Mouse (Mus musculus) limb, embryonic 13.5 days (tissue): Measurements from ENCODE around the gene Vezf1. TPM values are rescaled to one million over a fixed set of nuclear protein-coding genes. Genes with fewer than 3 reads are reported as not detected.
A peak's percentile ranks its signal among the peaks of the same experiment; 100 is the strongest.

Experiments used
- ATAC-seq: fragments of 200-750 bp; cut with Nextera tagmentation; 2 replicates; pipeline ENCODE4 v1.8.0; 2017; ENCODE audit warnings: low read depth, moderate number of reproducible peaks, moderate TSS enrichment; ENCODE audit not compliant: low FRiP score
- H3K27ac ChIP-seq: fragments of 300-500 bp; sonication (generic); 2 replicates; pipeline ENCODE4 v1.5.1; 2015; ENCODE audit warnings: inconsistent platforms, mild to moderate bottlenecking, moderate library complexity
- H3K27me3 ChIP-seq: fragments of 300-500 bp; sonication (generic); 2 replicates; pipeline ENCODE4 v1.6.1; 2015; ENCODE audit warnings: mild to moderate bottlenecking, inconsistent platforms
- H3K36me3 ChIP-seq: fragments of 300-500 bp; sonication (generic); 2 replicates; pipeline ENCODE4 v1.6.1; 2015; ENCODE audit warnings: inconsistent platforms, mild to moderate bottlenecking, moderate library complexity
- H3K4me1 ChIP-seq: fragments of 300-500 bp; sonication (generic); 2 replicates; pipeline ENCODE4 v1.6.1; 2015; ENCODE audit warnings: inconsistent platforms
- H3K4me2 ChIP-seq: fragments of 300-500 bp; sonication (generic); replicated peaks from 2 replicates; pipeline ENCODE4 v1.6.1; 2015; ENCODE audit warnings: inconsistent platforms, mild to moderate bottlenecking, moderate library complexity
- H3K4me3 ChIP-seq: fragments of 300-500 bp; sonication (generic); 2 replicates; pipeline ENCODE4 v1.5.1; 2015; ENCODE audit warnings: moderate library complexity, mild to moderate bottlenecking, inconsistent platforms
- H3K9ac ChIP-seq: fragments of 300-500 bp; sonication (generic); 2 replicates; pipeline ENCODE4 v1.6.1; 2015; ENCODE audit warnings: mild to moderate bottlenecking, inconsistent platforms
- H3K9me3 ChIP-seq: fragments of 300-500 bp; sonication (generic); 2 replicates; pipeline ENCODE4 v1.6.1; 2016; ENCODE audit warnings: inconsistent platforms
- whole genome bisulfite sequencing: fragments of 180-500 bp; shearing (Covaris S2); methylation state at CpG from one replicate; pipeline ENCODE4 v1.1.7; 2015; 5-methylcytosine and 5-hydroxymethylcytosine counted together
- polyA plus RNA-seq: library from polyadenylated mRNA; unstranded; fragments of >200 nt; fragmentation: Nextera tagmentation; extraction: Ambion mirVana; gene quantifications from 2 replicates; pipeline ENCODE4 v1.2.1, GENCODE M21; 2015

Vezf1 gene
- polyA plus RNA-seq, 1 experiment from 2014 or later, result 48.9 TPM

- Histone ChIP-seq H3K27me3 (no peaks in the 10 kb centered on the region), H3K9ac (no peak overlapping the region), H3K36me3 (peaks cover 11% of the 10 kb centered on the region), H3K9me3 (no peaks in the 10 kb centered on the region), H3K4me2 (no peak overlapping the region), H3K27ac (no peak overlapping the region), H3K4me3 (no peak overlapping the region), H3K4me1 (0 out of 2 replicates have a peak, but pooled peaks cover 3% of the 10 kb centered on the region)
- 79% methylated on average over 2 of the region's 2 CpGs for WGBS
- ATAC-seq, result no peak
Observed at GRCm38 (mm10) chr11:88057788-88058187, 10.3 kb upstream of the Vezf1 start.

GRCm38 (mm10) chr11:88059141-88059540, 8.9 kb upstream of the Vezf1 start:
- 44% methylated on average over 2 of the region's 2 CpGs for WGBS
- no peaks in the 10 kb centered on the region for H3K9me3 ChIP-seq
- ATAC-seq, result peak; percentile 73

GRCm38 (mm10) chr11:88061892-88062625, 6.0 kb upstream of the Vezf1 start:
- Histone ChIP-seq H3K27ac (no peak overlapping the region), H3K9me3 (no peaks in the 10 kb centered on the region), H3K36me3 (no peaks in the 10 kb centered on the region), H3K4me3 (no peak overlapping the region), H3K4me2 (no peak overlapping the region), H3K27me3 (no peaks in the 10 kb centered on the region), H3K9ac (no peak overlapping the region), H3K4me1 (peaks cover 3% of the 10 kb centered on the region)
- ATAC-seq, result no peak
- 82% methylated on average over 2 of the region's 2 CpGs for WGBS

More at GRCm38 (mm10) chr11:88059141-88059540, 8.9 kb upstream of the Vezf1 start:
- no peak overlapping the region for H3K4me2 ChIP-seq
- no peak overlapping the region for H3K4me3 ChIP-seq
- H3K36me3 ChIP-seq, result peaks cover 4% of the 10 kb centered on the region; the same call in 1 of the 2 replicates
- H3K27ac ChIP-seq, result no peak overlapping the region
- H3K4me1 ChIP-seq, result 0 out of 2 replicates have a peak, but pooled peaks cover 2% of the 10 kb centered on the region
- H3K27me3 ChIP-seq, result no peaks in the 10 kb centered on the region
- H3K9ac ChIP-seq, result no peak overlapping the region

- Histone ChIP-seq H3K27ac (no peak overlapping the region), H3K4me1 (peaks cover 16% of the 10 kb centered on the region), H3K4me2 (no peak overlapping the region), H3K36me3 (no peaks in the 10 kb centered on the region), H3K4me3 (no peak overlapping the region), H3K27me3 (no peaks in the 10 kb centered on the region), H3K9me3 (no peaks in the 10 kb centered on the region), H3K9ac (no peak overlapping the region)
- no peak for ATAC-seq
Observed at GRCm38 (mm10) chr11:88065732-88066131, 2.3 kb upstream of the Vezf1 start.

- Histone ChIP-seq H3K4me1 (peaks cover 31% of the 10 kb centered on the region), H3K27me3 (no peaks in the 10 kb centered on the region), H3K9me3 (no peaks in the 10 kb centered on the region), H3K9ac (peak overlapping the region; percentile 98), H3K4me2 (peak overlapping the region; percentile 71), H3K36me3 (no peaks in the 10 kb centered on the region), H3K27ac (peak overlapping the region; percentile 98), H3K4me3 (peak overlapping the region; percentile 98)
- no peak for ATAC-seq
- WGBS, result 2% methylated on average over 8 of the region's 8 CpGs
Observed at GRCm38 (mm10) chr11:88067191-88067585, 891 bp upstream of the Vezf1 start.

- Histone ChIP-seq H3K4me1 (peaks cover 40% of the 10 kb centered on the region), H3K36me3 (peaks cover 8% of the 10 kb centered on the region), H3K4me3 (peak overlapping the region; percentile 98), H3K9ac (peak overlapping the region; percentile 98), H3K27ac (peak overlapping the region; percentile 98), H3K9me3 (no peaks in the 10 kb centered on the region), H3K4me2 (peak overlapping the region; percentile 71), H3K27me3 (no peaks in the 10 kb centered on the region)
- WGBS, result under 1% methylated on average over 71 of the region's 92 CpGs
- ATAC-seq, result peak; percentile 64
Observed at GRCm38 (mm10) chr11:88068411-88069245, 549 bp downstream of the Vezf1 start.

GRCm38 (mm10) chr11:88069246-88069570, 1.1 kb downstream of the Vezf1 start:
- Histone ChIP-seq H3K27ac (peak overlapping the region; percentile 98), H3K36me3 (peaks cover 12% of the 10 kb centered on the region), H3K9ac (peak overlapping the region; percentile 98), H3K4me1 (peaks cover 42% of the 10 kb centered on the region), H3K9me3 (no peaks in the 10 kb centered on the region), H3K27me3 (no peaks in the 10 kb centered on the region), H3K4me3 (peak overlapping the region; percentile 98), H3K4me2 (peak overlapping the region; percentile 71)
- no peak for ATAC-seq
- WGBS, result 0% methylated on average over 12 of the region's 12 CpGs

GRCm38 (mm10) chr11:88070392-88070791, 2.3 kb downstream of the Vezf1 start:
- peak overlapping the region; percentile 98 for H3K4me3 ChIP-seq
- 38% methylated on average over 4 of the region's 4 CpGs for WGBS
- H3K9ac ChIP-seq, result peak overlapping the region; percentile 98
- no peak overlapping the region for H3K27ac ChIP-seq
- H3K4me1 ChIP-seq, result peaks cover 42% of the 10 kb centered on the region
- H3K9me3 ChIP-seq, result no peaks in the 10 kb centered on the region
- no peaks in the 10 kb centered on the region for H3K27me3 ChIP-seq
- no peak for ATAC-seq
- peak overlapping the region; percentile 71 for H3K4me2 ChIP-seq
- peaks cover 21% of the 10 kb centered on the region for H3K36me3 ChIP-seq

GRCm38 (mm10) chr11:88071113-88071512, 3.0 kb downstream of the Vezf1 start:
- H3K9me3 ChIP-seq, result no peaks in the 10 kb centered on the region
- H3K36me3 ChIP-seq, result peaks cover 27% of the 10 kb centered on the region
- WGBS, result 44% methylated on average over 5 of the region's 5 CpGs
- H3K27me3 ChIP-seq, result no peaks in the 10 kb centered on the region
- peak overlapping the region; percentile 71 for H3K4me2 ChIP-seq
- no peak for ATAC-seq
- H3K4me1 ChIP-seq, result peaks cover 42% of the 10 kb centered on the region
- H3K27ac ChIP-seq, result no peak overlapping the region; the same call in 1 of the 2 replicates
- peak overlapping the region; percentile 31; the same call in 1 of the 2 replicates for H3K9ac ChIP-seq
- peak overlapping the region; percentile 98 for H3K4me3 ChIP-seq

- Histone ChIP-seq H3K4me1 (peaks cover 37% of the 10 kb centered on the region), H3K36me3 (peaks cover 48% of the 10 kb centered on the region), H3K9me3 (no peaks in the 10 kb centered on the region), H3K27me3 (no peaks in the 10 kb centered on the region), H3K9ac (no peak overlapping the region), H3K27ac (no peak overlapping the region), H3K4me3 (no peak overlapping the region), H3K4me2 (no peak overlapping the region)
- no peak for ATAC-seq
- 89% methylated on average over 14 of the region's 14 CpGs for WGBS
Observed at GRCm38 (mm10) chr11:88073343-88073875, 5.3 kb downstream of the Vezf1 start.

- Histone ChIP-seq H3K4me1 (peaks cover 27% of the 10 kb centered on the region), H3K27me3 (no peaks in the 10 kb centered on the region), H3K9me3 (no peaks in the 10 kb centered on the region), H3K27ac (no peak overlapping the region), H3K9ac (no peak overlapping the region), H3K4me2 (no peak overlapping the region), H3K36me3 (peaks cover 70% of the 10 kb centered on the region), H3K4me3 (no peak overlapping the region)
- no peak for ATAC-seq
- WGBS, result 83% methylated on average over 1 of the region's 1 CpGs
Observed at GRCm38 (mm10) chr11:88075701-88076100, 7.6 kb downstream of the Vezf1 start.

- H3K4me2 ChIP-seq, result no peak overlapping the region
- H3K9ac ChIP-seq, result no peak overlapping the region
- H3K27me3 ChIP-seq, result no peaks in the 10 kb centered on the region
- H3K4me1 ChIP-seq, result peaks cover 20% of the 10 kb centered on the region
- H3K36me3 ChIP-seq, result peaks cover 77% of the 10 kb centered on the region
- H3K27ac ChIP-seq, result no peak overlapping the region
- H3K9me3 ChIP-seq, result no peaks in the 10 kb centered on the region
- 73% methylated on average over 1 of the region's 1 CpGs for WGBS
- H3K4me3 ChIP-seq, result no peak overlapping the region
- ATAC-seq, result no peak
Observed at GRCm38 (mm10) chr11:88076394-88076793, 8.3 kb downstream of the Vezf1 start.
